Comparison of ENCODE assay signal across 17 mouse cellular contexts in the genomic region with DNA sequence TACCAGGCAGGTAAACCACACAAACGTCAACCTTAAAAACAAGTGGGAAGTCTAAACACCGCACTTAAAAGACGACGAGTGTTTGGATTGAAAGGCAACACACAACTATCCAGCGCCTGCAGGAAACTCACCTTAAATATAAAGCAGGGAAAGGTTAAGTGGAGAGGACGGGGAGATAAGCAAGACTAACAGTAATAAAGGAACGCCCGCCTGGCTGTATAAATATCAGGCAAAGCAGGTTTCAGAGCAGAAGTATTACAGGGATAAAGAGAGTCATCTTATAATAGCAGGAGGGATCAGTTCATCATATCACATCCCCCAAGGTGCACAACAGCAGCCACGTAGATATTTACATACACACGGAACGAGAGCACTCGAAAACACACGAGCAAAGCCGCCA.
"Had no signal": no experiment of that assay in that cellular context is flagged by ENCODE, and none has a peak within 500 bp of the region (broad histone marks: within the 10 kb centered on the region; RNA-seq: fewer than 3 reads in every experiment).

No protein-coding gene starts in this region.

- DNase-seq: liver, postnatal 0 days; lung, adult 2 months; lung, postnatal 14 days; lung, postnatal 36 days; right cerebral cortex, postnatal 14 days; thymus, adult 18-20 months; thymus, postnatal 14 days; thymus, postnatal 36 days had no signal

- H3K4me1 ChIP-seq: lung, embryonic 15.5 days; megakaryocyte, embryonic 14.5 days; midbrain, embryonic 13.5 days; midbrain, embryonic 15.5 days; neural tube, embryonic 12.5 days; stomach, embryonic 15.5 days had no signal

- H3K4me3 ChIP-seq: lung, embryonic 15.5 days; megakaryocyte, embryonic 14.5 days; midbrain, embryonic 13.5 days; midbrain, embryonic 15.5 days; neural tube, embryonic 12.5 days; stomach, embryonic 15.5 days had no signal

- H3K9ac ChIP-seq: liver, postnatal 0 days; lung, embryonic 15.5 days; midbrain, embryonic 13.5 days; midbrain, embryonic 15.5 days; neural tube, embryonic 12.5 days; stomach, embryonic 15.5 days had no signal

- H3K27me3 ChIP-seq: lung, embryonic 15.5 days; megakaryocyte, embryonic 14.5 days; midbrain, embryonic 13.5 days; midbrain, embryonic 15.5 days; neural tube, embryonic 12.5 days; stomach, embryonic 15.5 days had no signal

- H3K9me3 ChIP-seq: lung, embryonic 15.5 days; midbrain, embryonic 15.5 days; neural tube, embryonic 12.5 days; stomach, embryonic 15.5 days had no signal

- H3K27ac ChIP-seq: lung, embryonic 15.5 days; macrophage; midbrain, embryonic 13.5 days; midbrain, embryonic 15.5 days; neural tube, embryonic 12.5 days; stomach, embryonic 15.5 days had no signal

- ATAC-seq: liver, postnatal 0 days; lung, postnatal 0 days; midbrain, embryonic 13.5 days; midbrain, embryonic 15.5 days had no signal

- H3K36me3 ChIP-seq: lung, embryonic 15.5 days; midbrain, embryonic 13.5 days; midbrain, embryonic 15.5 days; neural tube, embryonic 12.5 days; stomach, embryonic 15.5 days had no signal

- H3K4me2 ChIP-seq: lung, embryonic 15.5 days; midbrain, embryonic 11.5 days; midbrain, embryonic 13.5 days; midbrain, embryonic 15.5 days; neural tube, embryonic 12.5 days; stomach, embryonic 15.5 days had no signal
